Mouse (Mus musculus): Measurements from ENCODE around the gene Fam120b.
"Not testable (repeated sequence)": the region's sequence is repeated elsewhere in the genome, so short reads cannot be mapped to it uniquely, and the experiment has no call there.

Fam120b gene

GRCm38 (mm10) chr17:15431551-15431950 is 35.5 kb downstream of the Fam120b start:
- DNase-seq (ENCODE audit: low spot score), result no peak

- no peak for DNase-seq (ENCODE audit: low spot score)
Measured at GRCm38 (mm10) chr17:15432036-15432435, 36.0 kb downstream of the Fam120b start.

GRCm38 (mm10) chr17:15434748-15435147 is 38.7 kb downstream of the Fam120b start:
- DNase-seq (ENCODE audit: low spot score), result no peak

- no peak for DNase-seq (ENCODE audit: low spot score)
Measured at GRCm38 (mm10) chr17:15440067-15440462, 44.1 kb downstream of the Fam120b start.

GRCm38 (mm10) chr17:15440463-15441121 is 44.6 kb downstream of the Fam120b start:
- peak; percentile 46 for DNase-seq (ENCODE audit: low spot score)

- no peak for DNase-seq (ENCODE audit: low spot score)
Measured at GRCm38 (mm10) chr17:15445421-15445820, 49.4 kb downstream of the Fam120b start.

- DNase-seq (ENCODE audit: low spot score), result no peak
Measured at GRCm38 (mm10) chr17:15447831-15448230, 51.8 kb downstream of the Fam120b start.

GRCm38 (mm10) chr17:15449144-15449543 is 53.1 kb downstream of the Fam120b start:
- not testable (repeated sequence) for DNase-seq (ENCODE audit: low spot score)

GRCm38 (mm10) chr17:15449606-15450005 is 53.6 kb downstream of the Fam120b start:
- no peak for DNase-seq (ENCODE audit: low spot score)

GRCm38 (mm10) chr17:15455203-15455602 is 59.2 kb downstream of the Fam120b start:
- DNase-seq (ENCODE audit: low spot score), result no peak

GRCm38 (mm10) chr17:15456595-15456994 is 60.6 kb downstream of the Fam120b start:
- no peak for DNase-seq (ENCODE audit: low spot score)

- no peak for DNase-seq (ENCODE audit: low spot score)
Measured at GRCm38 (mm10) chr17:15459761-15460160, 63.8 kb downstream of the Fam120b start.

GRCm38 (mm10) chr17:15461921-15462495 is 66.0 kb downstream of the Fam120b start:
- DNase-seq (ENCODE audit: low spot score), result no peak

- DNase-seq (ENCODE audit: low spot score), result peak; percentile 85
Measured at GRCm38 (mm10) chr17:15467669-15468068, 71.7 kb downstream of the Fam120b start.

- DNase-seq (ENCODE audit: low spot score), result no peak
Measured at GRCm38 (mm10) chr17:15472671-15473070, 76.7 kb downstream of the Fam120b start.

All from testis, postnatal 10 days (tissue).